Mouse (Mus musculus): ENCODE results near the gene Plekha7.

Plekha7 gene

DNA sequence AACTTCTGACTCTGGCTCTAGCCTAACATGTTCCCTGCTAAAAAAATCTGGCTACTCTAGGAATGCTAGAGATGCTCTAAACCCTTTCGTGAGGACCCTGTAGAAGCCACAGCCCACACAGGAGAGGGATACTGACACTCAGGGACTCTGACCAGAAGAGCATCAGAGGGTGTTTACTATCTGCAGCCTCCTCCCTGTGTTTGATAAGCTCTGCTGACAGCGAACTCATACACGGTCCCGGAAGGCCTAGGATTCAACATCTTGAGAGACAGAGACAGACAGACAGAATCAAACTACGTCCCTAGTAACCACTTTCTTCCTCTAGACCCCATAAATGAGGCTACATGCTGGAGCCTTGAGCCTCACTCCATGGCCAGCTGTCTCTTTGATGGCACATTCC is 20.2 kb downstream of the Plekha7 start:
- DNase-seq: no peak

DNA sequence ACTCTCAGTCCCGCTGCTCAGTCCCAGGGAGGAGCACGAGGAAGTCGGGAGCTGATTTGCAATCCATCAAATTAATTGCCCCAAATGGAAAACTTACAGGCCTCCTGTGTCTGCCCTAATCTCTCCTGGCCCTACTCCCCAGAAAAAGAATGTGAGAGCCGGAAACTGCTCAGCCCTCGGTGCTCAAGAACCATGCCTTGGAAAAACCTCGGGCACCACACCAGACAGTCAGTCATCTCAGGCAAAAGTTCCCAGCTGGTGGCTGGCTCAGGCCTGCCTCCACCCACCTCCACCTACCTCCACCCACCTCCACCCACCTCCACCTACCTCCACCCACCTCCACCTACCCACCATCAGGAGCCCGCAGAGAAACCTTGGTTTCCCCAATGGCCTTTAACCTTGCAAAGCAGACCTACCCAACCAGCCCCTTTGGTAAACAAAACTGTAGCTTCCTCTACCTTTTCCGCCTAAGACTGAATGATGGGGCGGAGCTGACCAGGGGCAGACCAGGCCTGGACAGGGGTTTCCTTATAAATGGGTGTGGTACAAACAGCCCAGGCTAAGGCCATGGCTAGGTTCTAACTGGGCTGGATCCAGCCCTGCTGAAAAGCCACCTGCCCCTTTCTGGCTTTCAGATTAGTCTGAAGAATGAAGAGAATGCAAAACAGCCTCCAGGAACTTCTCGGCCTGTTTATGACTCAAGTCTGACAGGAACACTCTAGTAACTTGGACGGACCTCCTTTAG is 21.4 kb downstream of the Plekha7 start:
- no peak for DNase-seq

DNA sequence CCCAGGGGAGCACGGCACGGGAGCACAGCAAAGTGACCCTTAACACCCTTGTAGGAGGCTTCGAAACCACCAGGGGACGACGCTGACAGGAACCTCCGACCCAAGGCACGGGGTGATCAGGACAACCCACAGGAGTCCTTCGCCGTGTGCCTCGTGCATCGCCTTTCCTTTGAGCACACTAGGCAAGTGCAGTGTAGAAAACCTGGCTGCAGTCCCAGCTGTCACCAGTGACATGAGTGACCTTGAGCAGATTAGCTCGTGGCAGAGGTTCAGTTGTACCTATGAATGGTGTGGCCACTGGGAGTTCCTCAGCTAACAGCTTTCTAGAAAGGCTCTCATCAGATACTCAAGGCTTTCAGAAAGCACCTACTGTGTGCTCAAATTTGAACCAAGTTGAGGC is 22.0 kb downstream of the Plekha7 start:
- no peak for DNase-seq

DNA sequence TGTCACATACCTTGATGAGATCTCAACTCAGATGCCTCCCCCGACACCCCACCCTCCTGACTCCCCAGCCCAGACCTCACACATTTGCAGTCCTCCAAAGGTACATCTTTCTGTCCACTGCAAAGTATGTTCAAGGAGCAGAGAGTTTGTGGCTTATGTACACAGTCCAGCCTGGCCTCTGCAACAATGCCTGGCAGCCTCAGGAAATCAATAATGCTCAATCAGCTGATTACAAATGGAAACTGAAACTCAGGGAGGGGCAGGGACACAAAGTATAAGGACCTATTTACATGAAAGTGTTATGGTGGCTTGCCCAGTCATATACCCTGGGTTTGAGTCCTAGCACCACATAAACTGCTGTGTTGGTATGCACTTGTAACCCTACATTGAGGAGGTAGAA is 23.0 kb downstream of the Plekha7 start:
- DNase-seq: no peak

DNA sequence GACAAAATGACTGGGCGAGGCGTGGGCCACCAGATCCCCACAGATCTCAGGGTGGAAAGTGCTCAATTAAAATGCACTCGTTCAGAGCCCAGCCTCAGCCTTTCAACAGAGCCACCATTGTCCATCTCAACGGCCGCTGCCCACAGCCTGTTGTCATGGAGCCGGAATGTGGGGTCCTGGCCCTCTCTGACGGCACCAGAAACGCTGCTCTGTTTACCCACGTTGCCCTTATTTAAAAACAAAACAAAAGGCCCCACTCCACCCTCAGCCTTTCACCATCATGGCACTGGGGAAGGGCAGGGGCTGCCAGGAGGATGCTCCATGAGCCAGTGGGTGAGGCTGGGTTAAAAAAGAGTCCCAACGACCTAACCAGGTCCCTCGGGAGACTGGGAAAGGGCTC is 25.4 kb downstream of the Plekha7 start:
- no peak for DNase-seq

DNA sequence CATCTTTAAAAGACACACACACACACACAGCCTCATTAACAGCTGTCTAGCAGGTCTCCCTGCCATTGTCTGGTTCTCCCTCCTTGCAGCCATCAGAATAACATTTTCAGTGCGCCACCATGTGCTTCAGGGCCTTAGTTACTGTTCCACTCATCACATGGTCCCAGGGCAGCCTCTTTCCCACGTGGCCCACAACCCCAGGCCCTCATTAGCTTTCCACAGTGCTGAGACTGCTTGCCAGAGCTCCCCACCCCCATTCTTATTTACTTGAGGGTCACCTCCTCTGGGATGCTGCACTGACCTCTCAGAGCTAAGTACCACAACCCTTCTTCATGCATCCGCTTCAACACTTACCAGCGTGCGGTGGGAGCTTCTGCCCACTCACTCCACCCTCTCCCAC is 28.1 kb downstream of the Plekha7 start:
- DNase-seq: no peak

DNA sequence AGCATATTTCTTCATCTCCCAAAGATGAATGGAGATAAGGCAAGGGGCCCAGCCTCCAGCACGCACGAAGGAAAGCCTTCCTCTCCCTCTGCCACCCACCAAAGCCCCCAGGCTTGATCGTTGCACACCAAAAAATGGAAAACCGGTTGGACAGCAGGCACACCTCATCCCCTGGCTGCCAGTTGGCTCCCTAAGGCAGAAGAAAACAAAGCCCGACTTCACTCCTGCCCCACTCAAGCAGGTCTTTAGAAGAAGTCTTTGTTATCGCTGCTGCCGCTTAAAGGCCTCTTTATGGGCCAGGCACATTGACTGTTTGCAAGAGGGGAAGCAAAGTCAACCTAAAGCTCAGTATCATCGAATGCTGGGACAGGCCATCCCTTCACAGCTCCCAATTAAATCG is 29.9 kb downstream of the Plekha7 start:
- no peak for DNase-seq

DNA sequence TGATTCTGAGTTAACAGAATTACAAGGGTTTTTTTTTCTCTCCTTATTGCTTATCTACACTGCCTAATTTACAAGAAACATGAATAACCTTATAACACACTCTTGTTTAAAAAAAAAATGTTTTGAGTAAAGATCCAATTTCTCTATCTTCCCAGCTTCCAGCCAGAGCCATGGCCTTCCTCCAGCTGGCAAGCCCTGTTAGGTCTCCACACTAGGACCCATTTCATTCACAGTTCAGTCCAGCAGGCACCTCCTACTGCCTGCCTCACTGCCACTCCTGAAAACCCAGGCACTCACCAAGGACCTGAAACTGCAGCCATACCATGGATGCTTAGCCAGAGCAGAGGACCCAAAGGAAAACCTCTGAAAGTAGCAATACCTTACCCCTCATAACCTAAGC is 31.9 kb downstream of the Plekha7 start:
- DNase-seq: no peak

DNA sequence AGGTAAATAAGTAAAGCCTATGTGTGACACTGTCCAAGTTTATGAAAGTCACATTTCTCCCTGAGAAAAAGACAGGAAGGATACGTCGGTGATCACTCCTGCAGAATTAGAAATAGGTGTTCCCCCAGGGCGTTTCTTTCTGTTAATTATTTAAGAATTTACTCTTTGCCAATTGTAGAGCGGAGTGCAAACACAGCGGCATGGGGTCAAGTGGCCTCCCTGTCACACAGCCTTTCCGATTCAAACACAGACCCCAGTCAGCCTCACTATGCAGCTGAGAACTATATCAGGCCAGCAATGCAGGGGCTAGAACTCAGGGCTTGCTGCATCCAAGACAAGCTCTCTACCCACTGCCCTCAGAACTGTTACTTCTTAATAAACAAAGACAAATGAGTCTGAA is 35.1 kb downstream of the Plekha7 start:
- no peak for DNase-seq

DNA sequence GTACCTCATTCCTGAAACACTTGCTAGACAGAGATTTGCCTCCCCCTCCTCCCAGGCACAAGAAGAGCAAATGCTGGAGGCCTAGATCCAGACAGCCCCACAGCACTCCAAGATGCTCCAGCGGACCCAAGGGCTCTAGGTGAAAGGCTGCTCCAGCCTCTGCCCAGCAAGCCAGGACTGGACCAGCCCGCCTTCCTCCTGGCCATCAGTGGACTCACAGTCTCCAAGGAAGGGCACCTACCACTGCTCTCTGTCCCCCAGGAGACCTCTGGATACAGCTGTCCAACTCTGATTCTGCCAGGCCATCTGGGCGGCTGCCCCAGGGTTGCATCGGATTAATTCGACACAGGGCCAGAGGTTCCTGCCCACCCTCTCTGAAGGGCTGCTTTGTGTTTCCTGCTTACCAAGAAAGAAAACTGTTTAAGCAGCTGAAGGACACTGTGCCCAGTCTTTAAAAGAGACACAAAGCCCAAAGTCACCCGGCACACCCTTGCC is 38.6 kb downstream of the Plekha7 start:
- no peak for DNase-seq

DNA sequence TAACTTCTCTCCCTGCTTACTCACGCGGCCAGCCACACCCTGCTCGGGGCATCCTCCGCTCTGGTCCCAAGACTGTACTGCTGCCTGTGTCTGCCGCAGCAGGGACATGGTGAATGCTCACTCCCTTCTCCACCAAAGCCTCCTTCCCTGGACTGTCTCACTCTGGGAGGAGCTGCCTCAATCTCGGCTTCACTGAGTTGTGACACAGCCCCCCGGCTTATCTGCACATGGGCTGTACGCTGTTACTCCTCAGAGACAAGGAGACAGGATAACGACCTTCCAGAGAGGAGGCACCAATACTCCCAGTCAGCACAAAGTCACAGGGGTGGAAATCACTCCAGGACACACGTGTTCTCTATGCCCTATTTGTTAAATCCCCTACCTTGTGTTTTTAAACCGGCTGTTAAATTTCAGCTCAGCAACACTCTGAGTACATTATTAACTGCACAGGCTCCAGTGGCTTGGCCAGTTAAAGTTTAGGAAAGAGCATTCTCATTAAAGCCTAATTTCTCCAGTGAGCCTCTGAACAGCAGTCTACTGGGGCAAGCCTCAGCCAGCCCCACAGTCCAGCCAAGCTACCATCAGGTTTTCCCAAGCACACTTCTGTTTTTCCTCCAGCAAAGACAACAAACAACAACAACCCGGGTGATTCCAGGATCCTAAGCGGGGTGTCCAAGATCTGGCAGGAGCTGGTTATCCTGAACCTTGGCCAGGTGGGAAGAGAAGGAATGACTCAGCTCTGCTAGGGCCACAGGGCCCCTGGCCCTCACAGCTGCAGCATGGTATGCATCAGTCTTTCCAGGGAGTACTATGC is 39.9 kb downstream of the Plekha7 start:
- DNase-seq: no peak

DNA sequence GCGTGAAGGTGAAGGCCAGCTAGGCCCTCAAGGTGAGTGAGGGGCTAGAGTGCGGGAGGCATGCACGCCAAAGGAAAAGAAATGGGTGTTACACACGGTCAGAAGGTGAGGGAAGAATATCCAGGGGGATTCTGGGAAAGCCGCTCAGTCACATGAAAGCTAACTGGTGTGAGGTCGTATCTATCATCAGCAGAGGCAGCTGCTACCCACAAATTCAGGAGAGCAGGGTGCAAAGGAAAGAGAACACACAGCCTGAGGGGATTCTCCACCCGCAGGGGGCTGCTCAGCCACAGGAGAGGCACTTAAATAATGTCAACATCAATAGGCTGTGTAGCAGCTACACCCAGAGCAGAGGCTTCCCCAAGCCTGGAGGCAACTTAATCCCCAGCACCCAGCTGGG is 44.9 kb downstream of the Plekha7 start:
- DNase-seq: no peak

DNA sequence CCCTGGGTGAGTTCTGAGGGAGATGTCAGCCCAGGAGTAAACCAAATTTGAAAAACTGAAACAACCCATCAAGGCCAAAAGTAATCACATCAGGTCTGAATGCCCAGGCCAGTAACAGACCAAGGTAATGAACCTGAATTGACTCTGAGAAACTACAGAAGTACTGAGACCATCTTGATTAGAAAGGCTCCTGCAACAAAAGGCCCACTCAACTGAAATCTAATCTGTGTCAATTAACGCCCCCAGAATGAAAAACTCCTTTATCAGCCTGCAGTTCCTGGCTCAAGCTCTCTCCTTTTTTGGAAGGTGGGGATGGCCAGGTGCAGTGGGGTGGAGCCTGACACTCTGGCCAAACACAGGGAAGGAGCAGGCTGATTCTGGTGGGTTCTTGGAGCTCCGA is 45.7 kb downstream of the Plekha7 start:
- DNase-seq: no peak

DNA sequence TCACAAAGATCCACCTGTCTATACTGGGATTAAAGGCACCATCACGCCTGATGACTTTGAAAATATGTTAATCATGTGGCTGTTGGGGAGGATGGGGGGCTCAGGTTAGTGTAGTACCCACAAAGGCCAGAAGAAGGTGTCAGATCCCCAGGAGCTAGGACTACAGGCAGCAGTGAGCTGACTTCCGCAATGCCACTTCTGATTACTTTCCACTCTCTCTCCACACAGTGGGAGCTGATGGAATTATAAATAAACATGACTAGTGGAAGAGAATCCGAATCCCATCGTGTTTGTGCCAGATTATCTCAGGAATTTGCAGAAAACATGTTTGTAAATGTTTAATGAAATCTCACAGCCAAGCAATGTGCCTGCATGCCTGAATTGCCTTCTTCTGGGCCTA is 46.1 kb downstream of the Plekha7 start:
- peak; percentile 23 for DNase-seq

DNA sequence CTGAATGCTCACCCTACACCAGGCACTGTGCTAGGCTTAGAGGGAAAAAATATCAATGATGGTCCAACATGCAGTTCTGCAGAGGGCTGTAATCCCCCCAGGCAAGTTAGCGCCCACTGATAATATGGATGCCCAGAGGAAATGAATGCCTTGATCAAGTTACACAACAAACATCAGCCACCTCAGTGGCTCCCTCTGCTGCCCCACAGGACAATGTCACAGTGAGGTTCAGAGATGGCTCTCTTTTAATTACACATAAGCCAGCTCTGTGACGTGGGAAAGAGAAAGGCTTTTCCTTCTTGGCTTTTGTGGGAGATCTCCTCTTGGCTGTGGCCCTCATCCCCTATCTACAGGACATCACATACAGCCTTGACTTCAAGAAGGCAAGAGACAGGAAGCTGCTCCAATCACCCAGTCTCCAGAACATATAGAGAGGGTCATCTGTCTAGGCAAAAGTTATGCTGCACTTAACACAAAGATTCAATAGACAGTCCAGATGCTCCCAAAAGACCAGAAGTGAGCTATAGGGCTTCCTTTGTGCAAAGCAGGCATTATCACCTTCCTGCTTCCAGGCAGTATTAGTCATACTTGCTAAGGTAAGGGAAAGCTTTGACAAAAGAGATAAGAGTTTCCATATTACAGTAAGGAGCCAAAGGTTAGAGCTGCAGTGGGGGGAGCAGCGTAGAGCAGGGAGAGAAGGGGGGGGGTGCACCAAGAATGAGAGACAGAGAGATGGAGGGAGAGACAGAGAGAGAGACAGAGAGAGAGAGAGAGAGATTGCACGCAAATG is 47.2 kb downstream of the Plekha7 start:
- no peak for DNase-seq

DNA sequence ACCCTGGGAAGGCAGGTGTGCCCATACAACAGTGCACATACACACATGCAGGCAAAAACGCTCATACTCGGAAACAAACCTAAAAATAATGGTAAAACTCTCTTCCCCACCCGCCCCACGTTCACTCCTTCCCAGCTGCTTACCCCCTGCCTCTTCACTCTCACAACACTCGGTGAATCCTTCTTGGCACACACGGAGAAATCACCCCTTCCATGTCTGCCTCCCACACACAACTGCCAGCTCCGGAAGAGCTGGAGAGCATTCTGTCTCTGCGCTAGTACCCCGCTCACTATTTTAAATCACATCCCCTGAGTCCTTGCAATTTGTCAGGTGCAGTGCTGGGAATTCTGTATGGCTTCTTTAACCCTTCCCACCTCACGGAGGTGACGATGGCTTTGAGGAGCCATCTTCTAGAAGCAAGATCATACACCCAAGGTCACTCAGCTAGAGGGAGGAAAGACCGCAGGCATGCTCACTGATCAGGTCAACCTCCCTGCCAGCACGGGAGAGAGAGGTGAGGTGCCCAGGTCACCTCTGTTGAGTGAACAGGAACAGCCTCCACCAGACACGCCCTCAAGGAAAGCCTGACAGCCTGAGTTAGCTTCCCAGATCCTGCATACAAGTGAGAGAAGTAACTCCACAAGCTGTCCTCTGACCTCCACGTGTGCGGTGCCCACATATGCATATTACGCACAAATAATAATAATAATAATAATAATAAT is 49.6 kb downstream of the Plekha7 start:
- DNase-seq: no peak

DNA sequence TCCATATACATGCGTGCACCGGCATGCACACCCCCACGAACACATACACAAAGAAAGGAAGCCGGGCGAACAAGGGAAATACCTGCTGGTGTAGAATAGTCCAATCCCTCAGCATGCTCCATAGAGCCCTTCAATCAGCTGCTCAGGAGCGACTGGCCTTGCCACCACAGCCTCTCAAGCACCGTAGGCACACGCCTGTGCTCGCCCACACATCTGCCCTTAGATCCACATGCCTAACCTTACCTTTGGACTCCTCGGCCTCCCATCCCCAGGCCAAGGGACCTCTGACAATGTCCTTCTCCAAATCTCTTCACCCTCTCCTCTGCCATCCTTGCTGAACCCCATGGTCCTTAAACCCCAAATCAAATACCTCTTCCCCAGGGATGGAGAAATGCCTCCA is 50.2 kb downstream of the Plekha7 start:
- no peak for DNase-seq

DNA sequence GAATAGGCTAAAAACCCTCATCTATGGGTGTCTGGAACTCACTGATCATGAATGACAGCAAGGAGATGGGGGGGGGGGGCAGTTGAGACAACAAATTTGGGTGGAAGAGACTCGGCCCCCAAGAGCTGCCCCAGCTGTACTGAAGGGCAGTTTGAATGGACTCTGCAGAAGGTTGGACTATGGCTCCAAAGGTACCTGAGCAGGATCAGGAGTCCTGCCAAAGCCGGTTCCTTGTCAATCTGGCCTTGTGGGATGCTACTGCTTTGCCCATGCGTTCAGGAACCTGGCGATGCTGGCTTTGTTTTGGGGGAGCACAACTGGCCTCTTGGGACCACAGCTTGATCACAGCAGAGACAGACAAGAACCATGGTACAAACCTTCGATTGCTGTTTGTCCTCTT is 52.5 kb downstream of the Plekha7 start:
- DNase-seq: no peak

DNA sequence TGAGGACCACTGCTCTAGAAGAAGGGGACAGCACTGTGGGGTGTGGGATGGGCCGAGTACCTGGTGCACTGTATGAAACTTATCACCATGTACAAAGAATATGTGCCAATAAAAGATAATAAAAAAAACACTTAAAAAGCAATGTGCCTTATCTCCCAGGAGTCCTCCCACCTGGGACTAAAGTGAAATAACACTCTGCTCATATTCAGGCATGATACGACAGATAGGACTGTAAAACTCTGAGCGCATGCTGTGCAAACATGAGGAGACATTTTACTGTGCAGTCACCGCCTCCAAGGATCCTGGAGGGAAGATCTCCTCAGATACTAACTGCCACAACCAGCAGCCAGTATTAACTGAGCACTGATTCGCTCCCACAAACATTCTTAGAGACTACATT is 53.5 kb downstream of the Plekha7 start:
- no peak for DNase-seq

DNA sequence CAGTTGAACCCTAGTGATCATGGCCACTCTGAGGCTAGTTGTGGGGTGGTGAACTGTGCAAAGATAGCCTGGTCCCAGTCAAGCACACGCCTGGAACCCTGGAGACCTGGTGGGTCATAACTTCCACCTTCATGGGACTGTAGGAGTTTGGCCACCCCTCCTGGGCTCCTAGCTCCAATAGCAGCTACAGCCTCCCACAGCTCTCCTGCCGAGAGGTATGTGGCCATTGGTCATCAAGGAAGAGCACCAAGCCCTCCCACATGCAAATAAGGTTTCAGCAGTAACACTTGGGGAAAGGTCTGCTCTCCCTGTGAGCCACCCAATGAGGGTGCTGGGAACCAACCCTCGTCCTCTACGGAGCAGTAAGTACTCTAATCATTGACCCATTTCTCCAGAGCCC is 55.7 kb downstream of the Plekha7 start:
- no peak for DNase-seq

DNA sequence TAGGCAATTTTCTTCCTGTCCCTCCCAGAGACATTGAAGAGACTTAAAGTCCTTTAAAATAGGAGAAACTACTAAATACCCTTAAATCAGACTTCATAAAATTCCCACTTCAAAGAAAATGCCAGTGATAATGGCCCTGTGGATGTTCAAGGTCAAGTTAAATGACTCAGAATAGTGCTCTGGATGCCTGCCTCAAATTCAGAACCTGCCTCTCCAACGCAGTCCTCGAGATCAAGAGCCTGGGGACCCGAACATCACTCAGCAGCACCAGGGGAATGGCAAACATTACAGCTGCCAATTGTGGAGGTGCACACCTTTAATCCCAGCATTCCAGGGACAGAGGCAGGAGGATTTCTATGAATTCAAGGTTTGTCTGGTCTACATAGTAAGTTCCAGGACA is 56.7 kb downstream of the Plekha7 start:
- no peak for DNase-seq

DNA sequence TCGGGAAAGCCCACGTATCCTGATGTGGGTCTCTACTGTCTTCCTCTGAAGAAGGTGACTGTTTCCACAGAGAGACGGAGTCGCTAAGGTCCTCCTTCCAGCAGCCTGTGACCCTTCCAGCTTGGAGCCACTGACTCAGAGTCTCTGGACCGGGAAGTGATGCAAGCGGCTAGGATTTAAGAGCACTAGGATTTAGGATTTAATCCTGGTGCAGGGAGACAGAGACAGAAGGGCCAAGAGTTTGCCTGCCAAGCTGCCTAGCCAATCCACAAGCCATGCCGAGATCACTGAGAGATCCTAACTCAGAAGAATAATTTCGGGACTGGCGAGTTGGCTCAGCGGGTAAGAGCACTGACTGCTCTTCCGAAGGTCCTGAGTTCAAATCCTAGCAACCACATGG is 59.6 kb downstream of the Plekha7 start:
- no peak for DNase-seq

DNA sequence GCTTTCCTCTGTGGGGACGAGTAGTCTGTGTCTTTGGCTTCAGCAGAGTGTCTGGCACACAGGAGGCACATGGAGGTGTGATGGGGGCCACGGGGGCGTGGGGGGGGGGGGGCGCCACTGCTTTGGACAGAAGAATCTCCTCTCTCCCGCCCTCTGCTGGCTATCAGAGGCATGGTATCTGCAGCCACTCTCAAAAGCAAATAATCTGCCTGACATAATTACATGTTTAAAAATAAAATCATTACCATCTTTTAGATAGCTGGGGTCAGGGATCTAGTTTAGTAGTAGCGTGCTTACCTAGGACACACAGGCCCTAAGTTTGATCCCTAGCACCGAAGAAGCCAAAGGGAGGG is 60.8 kb downstream of the Plekha7 start:
- DNase-seq: no peak
